9 mouse cellular contexts compared by ENCODE assay signal in the genomic region with DNA sequence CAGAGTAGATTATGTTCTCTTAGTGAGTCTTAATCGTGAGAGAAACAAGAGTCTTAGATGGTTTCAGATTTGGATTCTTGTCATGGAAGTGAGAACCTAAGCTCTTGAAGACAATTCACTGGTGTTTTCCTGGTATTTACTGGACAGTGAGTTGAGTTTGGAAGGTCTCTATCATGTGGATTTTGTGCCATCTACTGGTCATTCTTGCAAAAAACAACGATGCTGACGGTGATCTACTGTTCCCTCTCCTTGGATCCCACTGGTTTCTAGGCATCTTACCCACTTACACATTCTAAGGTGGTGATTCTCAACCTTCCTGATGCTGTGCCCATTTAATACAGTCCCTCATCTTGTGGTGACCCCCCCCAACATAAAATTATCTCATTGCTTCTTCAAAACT. TPM values are rescaled to one million over a fixed set of nuclear protein-coding genes. Genes with fewer than 3 reads are reported as not detected.
DNase-seq lines count a peak whose midpoint lies in the region; ATAC-seq and TF ChIP-seq lines count a peak whose summit lies in the region.
"Had no signal": no experiment of that assay in that cellular context is flagged by ENCODE, and none has a peak within 500 bp of the region (broad histone marks: within the 10 kb centered on the region; RNA-seq: fewer than 3 reads in every experiment).

No protein-coding gene starts in this region.

- H3K27me3 ChIP-seq in hindbrain, embryonic 14.5 days (ENCODE audit: control insufficient read depth, insufficient read depth, low read length) = no peaks in the 10 kb centered on the region
- no peaks in the 10 kb centered on the region for H3K27me3 ChIP-seq in hindbrain, embryonic 16.5 days (replicated peaks; ENCODE audit: control insufficient read depth, insufficient read depth, low read length)
- no peaks in the 10 kb centered on the region for H3K27me3 ChIP-seq in lung, postnatal 0 days (replicated peaks; ENCODE audit: insufficient read depth, low read length)
- H3K27me3 ChIP-seq in thymus, adult 2 months (ENCODE audit: control insufficient read depth, insufficient read depth, low read length) = no peaks in the 10 kb centered on the region
- H3K27me3 ChIP-seq in forebrain, embryonic 13.5 days = no peaks in the 10 kb centered on the region
- H3K27me3 ChIP-seq: neural tube, embryonic 13.5 days had no signal

- H3K4me2 ChIP-seq in hindbrain, embryonic 14.5 days (replicated peaks) = no peak overlapping the region
- H3K4me2 ChIP-seq in hindbrain, embryonic 16.5 days (ENCODE audit: low read length) = no peak overlapping the region
- H3K4me2 ChIP-seq in lung, postnatal 0 days (replicated peaks; ENCODE audit: low read depth, low read length) = no peak overlapping the region
- H3K4me2 ChIP-seq in forebrain, embryonic 13.5 days = no peak overlapping the region
- H3K4me2 ChIP-seq: neural tube, embryonic 13.5 days had no signal

- H3K9ac ChIP-seq in hindbrain, embryonic 14.5 days = no peak overlapping the region
- H3K9ac ChIP-seq in hindbrain, embryonic 16.5 days (ENCODE audit: low read depth, low read length) = no peak overlapping the region
- no peak overlapping the region for H3K9ac ChIP-seq in lung, postnatal 0 days (replicated peaks; ENCODE audit: low read depth)
- H3K9ac ChIP-seq in forebrain, embryonic 13.5 days = no peak overlapping the region
- H3K9ac ChIP-seq: neural tube, embryonic 13.5 days had no signal

- TF ChIP-seq POLR2A in thymus, adult 2 months (IDR thresholded peaks at IDR 0.05; ENCODE audit: control insufficient read depth, extremely low read depth, insufficient read depth, low read length, poor library complexity) = no peak

- 11% methylated on average over 3 of the region's 3 CpGs for WGBS in hindbrain, embryonic 14.5 days
- WGBS in hindbrain, embryonic 16.5 days = 5% methylated on average over 3 of the region's 3 CpGs
- WGBS in lung, postnatal 0 days = 6% methylated on average over 3 of the region's 3 CpGs
- 8% methylated on average over 3 of the region's 3 CpGs for WGBS in thymus, adult 2 months
- WGBS in forebrain, embryonic 13.5 days = 5% methylated on average over 3 of the region's 3 CpGs

- peaks cover 17% of the 10 kb centered on the region for H3K4me1 ChIP-seq in hindbrain, embryonic 14.5 days (replicated peaks; ENCODE audit: control insufficient read depth, insufficient read depth, low read length)
- H3K4me1 ChIP-seq in hindbrain, embryonic 16.5 days (ENCODE audit: control insufficient read depth, insufficient read depth, low read depth, low read length) = peaks cover 19% of the 10 kb centered on the region
- no peaks in the 10 kb centered on the region; the same call in 1 of the 2 replicates for H3K4me1 ChIP-seq in lung, postnatal 0 days (ENCODE audit: insufficient read depth, low read depth, low read length)
- H3K4me1 ChIP-seq in thymus, adult 2 months (replicated peaks; ENCODE audit: control insufficient read depth, insufficient read depth, low read length) = peaks cover 17% of the 10 kb centered on the region
- peaks cover 22% of the 10 kb centered on the region for H3K4me1 ChIP-seq in forebrain, embryonic 13.5 days

- peak; percentile 79 for TF ChIP-seq CTCF in lung, postnatal 0 days (IDR thresholded peaks at IDR 0.05)
- TF ChIP-seq CTCF in thymus, adult 2 months (IDR thresholded peaks at IDR 0.05; ENCODE audit: borderline replicate concordance, control insufficient read depth, extremely low read depth, insufficient read depth, low read length, poor library complexity) = no peak

- no peaks in the 10 kb centered on the region for H3K36me3 ChIP-seq in hindbrain, embryonic 14.5 days (replicated peaks; ENCODE audit: control insufficient read depth, insufficient read depth)
- no peaks in the 10 kb centered on the region for H3K36me3 ChIP-seq in hindbrain, embryonic 16.5 days (ENCODE audit: control insufficient read depth, insufficient read depth, low read length)
- no peaks in the 10 kb centered on the region for H3K36me3 ChIP-seq in lung, postnatal 0 days (ENCODE audit: insufficient read depth, low read length)
- H3K36me3 ChIP-seq in thymus, adult 2 months (ENCODE audit: control insufficient read depth, insufficient read depth, low read length) = no peaks in the 10 kb centered on the region
- H3K36me3 ChIP-seq in forebrain, embryonic 13.5 days (ENCODE audit: poor library complexity, severe bottlenecking) = peaks cover 1% of the 10 kb centered on the region; the same call in 1 of the 2 replicates

- no peaks in the 10 kb centered on the region for H3K9me3 ChIP-seq in hindbrain, embryonic 14.5 days (ENCODE audit: control insufficient read depth, low read length)
- no peaks in the 10 kb centered on the region for H3K9me3 ChIP-seq in hindbrain, embryonic 16.5 days (ENCODE audit: control insufficient read depth, low read length)
- H3K9me3 ChIP-seq in lung, postnatal 0 days (ENCODE audit: low read length) = no peaks in the 10 kb centered on the region
- no peaks in the 10 kb centered on the region for H3K9me3 ChIP-seq in forebrain, embryonic 13.5 days (replicated peaks)
- H3K9me3 ChIP-seq: neural tube, embryonic 13.5 days had no signal

- ATAC-seq in hindbrain, embryonic 14.5 days (ENCODE audit: low FRiP score) = no peak
- ATAC-seq in hindbrain, embryonic 16.5 days = no peak
- no peak for ATAC-seq in lung, postnatal 0 days
- ATAC-seq in forebrain, embryonic 13.5 days = no peak

- DNase-seq in hindbrain, embryonic 14.5 days (ENCODE audit: low spot score) = peak; percentile 82
- peak; percentile 13 for DNase-seq in urinary bladder, postnatal 14 days (ENCODE audit: low spot score)
- DNase-seq in urinary bladder, postnatal 4 days (ENCODE audit: low spot score in 2 of 2) = no peak
- DNase-seq in embryo, embryonic 10 days (ENCODE audit: low spot score) = peak; percentile 78
- peak; percentile 64 for DNase-seq in lung, postnatal 0 days (ENCODE audit: low spot score)
- DNase-seq in thymus, adult 2 months = no peak

- no peak overlapping the region for H3K4me3 ChIP-seq in hindbrain, embryonic 14.5 days (replicated peaks; ENCODE audit: low read length)
- no peak overlapping the region for H3K4me3 ChIP-seq in hindbrain, embryonic 16.5 days (ENCODE audit: low read length)
- H3K4me3 ChIP-seq in lung, postnatal 0 days (ENCODE audit: low read depth, low read length) = no peak overlapping the region
- H3K4me3 ChIP-seq in thymus, adult 2 months (ENCODE audit: control insufficient read depth, insufficient read depth, low read length) = no peak overlapping the region
- H3K4me3 ChIP-seq in forebrain, embryonic 13.5 days = no peak overlapping the region
- H3K4me3 ChIP-seq: neural tube, embryonic 13.5 days had no signal

- TF ChIP-seq EP300 in lung, postnatal 0 days (IDR thresholded peaks at IDR 0.05) = no peak

- no peak overlapping the region for H3K27ac ChIP-seq in hindbrain, embryonic 14.5 days
- H3K27ac ChIP-seq in hindbrain, embryonic 16.5 days (ENCODE audit: low read depth, low read length) = no peak overlapping the region
- no peak overlapping the region for H3K27ac ChIP-seq in lung, postnatal 0 days (ENCODE audit: low read length)
- H3K27ac ChIP-seq in thymus, adult 2 months (ENCODE audit: control insufficient read depth, insufficient read depth, low read length) = no peak overlapping the region
- no peak overlapping the region for H3K27ac ChIP-seq in forebrain, embryonic 13.5 days
- H3K27ac ChIP-seq: neural tube, embryonic 13.5 days had no signal

RNA-seq across cellular contexts. Expression of a gene that starts 2.8 kb away (rescaled TPM):
- polyA plus RNA-seq in hindbrain, embryonic 14.5 days (2014; fragmentation: Nextera tagmentation; extraction: Ambion mirVana) = 11.9 and 14.6 TPM in 2 replicates
- polyA plus RNA-seq in hindbrain, embryonic 16.5 days (2015; fragmentation: Nextera tagmentation; extraction: Ambion mirVana) = 11.4 and 14.3 TPM in 2 replicates
- polyA plus RNA-seq in lung, postnatal 0 days (2015; fragmentation: Nextera tagmentation; extraction: Ambion mirVana) = 4.1 and 4.7 TPM in 2 replicates
- 16.5 and 22.7 TPM in 2 replicates for polyA plus RNA-seq in thymus, adult 2 months (2012; rRNA removed)
- polyA plus RNA-seq in forebrain, embryonic 13.5 days (2015; fragmentation: Nextera tagmentation; extraction: Ambion mirVana) = 9.7 and 10.6 TPM in 2 replicates

RNA-seq across cellular contexts. Expression of a gene that starts 10.4 kb away (rescaled TPM):
- polyA plus RNA-seq in hindbrain, embryonic 14.5 days (2014; fragmentation: Nextera tagmentation; extraction: Ambion mirVana) = not detected in 2 replicates
- 0.43 TPM in 1 of 2 replicates, not detected in the other for polyA plus RNA-seq in hindbrain, embryonic 16.5 days (2015; fragmentation: Nextera tagmentation; extraction: Ambion mirVana)
- polyA plus RNA-seq in lung, postnatal 0 days (2015; fragmentation: Nextera tagmentation; extraction: Ambion mirVana) = 0.13 TPM in 1 of 2 replicates, not detected in the other
- not detected in 2 replicates for polyA plus RNA-seq in thymus, adult 2 months (2012; rRNA removed)
- not detected in 2 replicates for polyA plus RNA-seq in forebrain, embryonic 13.5 days (2015; fragmentation: Nextera tagmentation; extraction: Ambion mirVana)
- polyA plus RNA-seq: neural tube, embryonic 13.5 days had no signal

Comparison
In these comparisons a context has a peak if more than half of its experiments do, and no peak if none do; other contexts are left out.
1. DNase-seq: peak in hindbrain, embryonic 14.5 days (single experiment), urinary bladder, postnatal 14 days (single experiment), embryo, embryonic 10 days (single experiment) and lung, postnatal 0 days (single experiment); none in urinary bladder, postnatal 4 days (0 of 2) and thymus, adult 2 months (single experiment).